Mouse (Mus musculus) forebrain, embryonic 12.5 days (tissue): ENCODE results near the gene Esrrg. TPM values are rescaled to one million over a fixed set of nuclear protein-coding genes. Genes with fewer than 3 reads are reported as not detected.
A peak's percentile ranks its signal among the peaks of the same experiment; 100 is the strongest.

Experiments
- ATAC-seq: fragments of 200-750 bp; cut with Nextera tagmentation; 2 replicates; pipeline ENCODE4 v1.8.0; 2017; ENCODE audit warnings: moderate TSS enrichment; ENCODE audit not compliant: low FRiP score
- H3K27ac ChIP-seq: fragments of 300-500 bp; sonication (generic); 2 replicates; pipeline ENCODE4 v1.5.1; 2016; ENCODE audit warnings: mild to moderate bottlenecking
- H3K27me3 ChIP-seq: fragments of 300-500 bp; sonication (generic); 2 replicates; pipeline ENCODE4 v1.6.1; 2016; ENCODE audit warnings: mild to moderate bottlenecking
- H3K36me3 ChIP-seq: fragments of 300-500 bp; sonication (generic); replicated peaks from 2 replicates; pipeline ENCODE4 v1.6.1; 2016; ENCODE audit warnings: mild to moderate bottlenecking
- H3K4me1 ChIP-seq: fragments of 300-500 bp; sonication (generic); 2 replicates; pipeline ENCODE4 v1.6.1; 2016
- H3K4me2 ChIP-seq: fragments of 300-500 bp; sonication (generic); 2 replicates; pipeline ENCODE4 v1.6.1; 2016; ENCODE audit warnings: mild to moderate bottlenecking, moderate library complexity
- H3K4me3 ChIP-seq: fragments of 300-500 bp; sonication (generic); replicated peaks from 2 replicates; pipeline ENCODE4 v1.5.1; 2016; ENCODE audit warnings: mild to moderate bottlenecking
- H3K9ac ChIP-seq: fragments of 300-500 bp; sonication (generic); 2 replicates; pipeline ENCODE4 v1.6.1; 2016; ENCODE audit warnings: mild to moderate bottlenecking
- H3K9me3 ChIP-seq: fragments of 300-500 bp; sonication (generic); 2 replicates; pipeline ENCODE4 v1.6.1; 2016
- WGBS: fragments of 180-500 bp; shearing (Covaris S2); methylation state at CpG from one replicate; pipeline ENCODE4 v1.1.7; 2016; 5-methylcytosine and 5-hydroxymethylcytosine counted together
- polyA plus RNA-seq: library from polyadenylated mRNA; unstranded; fragments of >200 nt; fragmentation: Nextera tagmentation; extraction: Ambion mirVana; gene quantifications from 2 replicates; pipeline ENCODE4 v1.2.1, GENCODE M21; 2016

The Esrrg gene
- polyA plus RNA-seq, 1 experiment from 2014 or later = 8.1 TPM

DNA sequence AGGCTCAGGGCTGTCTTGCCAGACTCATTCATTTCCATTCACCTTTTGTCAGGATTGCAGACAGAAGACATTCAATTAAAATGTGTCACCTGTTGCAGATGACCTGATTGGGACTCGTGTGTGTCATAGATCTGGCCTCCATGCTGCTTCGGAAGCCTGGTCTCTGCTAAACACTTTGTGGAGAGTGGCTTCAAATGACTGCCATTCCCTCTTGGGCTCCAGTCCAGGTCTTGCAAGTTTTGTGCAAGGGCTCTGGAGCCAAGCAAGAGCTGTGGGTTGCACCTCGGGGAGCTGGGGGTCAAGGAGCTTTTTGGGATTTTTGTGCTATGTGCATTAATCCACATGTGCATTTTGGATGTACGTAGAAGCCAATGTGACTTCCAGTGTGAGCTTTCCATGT lies 530.9 kb downstream of the Esrrg start:
- Histone ChIP-seq H3K9ac (no peak overlapping the region), H3K27ac (no peak overlapping the region), H3K27me3 (0 out of 2 replicates have a peak, but pooled peaks cover 2% of the 10 kb centered on the region), H3K9me3 (no peaks in the 10 kb centered on the region), H3K4me3 (no peak overlapping the region), H3K36me3 (no peaks in the 10 kb centered on the region), H3K4me1 (peaks cover 17% of the 10 kb centered on the region), H3K4me2 (no peak overlapping the region)
- ATAC-seq = peak; percentile 61; the same call in 1 of the 2 replicates
- 32% methylated on average over 4 of the region's 4 CpGs for WGBS

DNA sequence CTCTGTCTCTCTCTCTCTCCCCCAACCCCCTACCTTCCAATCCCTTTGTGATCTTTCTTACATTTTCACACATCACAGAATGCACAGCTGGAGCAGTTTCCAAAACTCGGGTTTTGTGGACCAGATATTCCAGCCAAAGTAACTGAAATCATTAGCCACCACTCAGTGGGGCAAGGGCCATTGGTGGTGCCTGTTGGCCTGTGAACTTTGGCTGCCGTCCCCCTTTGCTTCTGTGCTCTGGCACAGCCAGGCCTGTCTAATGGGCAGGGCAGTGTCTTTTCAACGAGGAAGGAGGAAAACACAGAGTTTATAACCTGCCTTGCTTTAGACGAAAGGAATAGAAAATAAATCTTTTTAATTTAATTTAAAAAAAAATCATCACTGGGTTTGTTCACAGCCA lies 531.6 kb downstream of the Esrrg start:
- H3K4me2 ChIP-seq = no peak overlapping the region

DNA sequence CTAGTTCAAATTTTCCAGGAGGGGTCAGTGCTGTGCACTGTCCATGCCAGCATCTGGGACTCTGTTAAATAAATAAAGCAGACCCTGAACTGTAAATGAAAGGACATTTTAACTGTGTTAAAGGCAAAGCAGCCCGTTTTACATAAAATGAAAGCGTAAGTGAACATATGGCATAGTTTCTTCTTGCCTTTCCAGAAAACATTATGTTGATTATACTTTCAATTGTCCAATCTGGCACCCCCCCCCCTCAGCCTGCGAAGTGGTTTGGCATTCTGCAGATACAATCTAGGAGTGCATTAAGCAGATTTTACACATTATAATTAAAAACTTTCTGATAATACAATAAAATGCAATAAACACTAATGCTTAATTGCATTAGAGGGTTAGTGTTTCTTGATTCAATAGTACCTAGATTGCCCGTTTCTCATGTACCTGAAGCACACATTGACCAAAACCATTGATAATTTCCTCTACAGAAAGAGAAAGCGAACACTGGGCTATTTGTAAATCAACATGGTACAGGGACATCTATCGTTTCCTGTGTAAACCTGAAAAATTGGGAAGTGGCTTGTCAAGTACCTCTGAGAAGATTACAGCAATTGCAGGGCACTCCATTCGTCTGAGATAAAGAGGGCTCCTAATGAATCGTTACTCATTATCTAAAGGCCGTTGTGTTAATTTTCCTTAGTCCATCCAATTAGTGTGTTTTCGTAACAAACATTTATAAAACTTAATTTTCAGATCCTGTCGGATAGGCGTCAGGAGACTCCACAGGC lies 539.0 kb downstream of the Esrrg start:
- WGBS = 42% methylated on average over 12 of the region's 12 CpGs
- ATAC-seq = no peak

More for the DNA sequence above, 531.6 kb downstream of the Esrrg start:
- WGBS = 63% methylated on average over 4 of the region's 4 CpGs
- Histone ChIP-seq H3K4me3 (no peak overlapping the region), H3K9ac (no peak overlapping the region), H3K27ac (no peak overlapping the region), H3K36me3 (no peaks in the 10 kb centered on the region), H3K4me1 (peaks cover 17% of the 10 kb centered on the region), H3K27me3 (0 out of 2 replicates have a peak, but pooled peaks cover 4% of the 10 kb centered on the region), H3K9me3 (no peaks in the 10 kb centered on the region)
- ATAC-seq = no peak

DNA sequence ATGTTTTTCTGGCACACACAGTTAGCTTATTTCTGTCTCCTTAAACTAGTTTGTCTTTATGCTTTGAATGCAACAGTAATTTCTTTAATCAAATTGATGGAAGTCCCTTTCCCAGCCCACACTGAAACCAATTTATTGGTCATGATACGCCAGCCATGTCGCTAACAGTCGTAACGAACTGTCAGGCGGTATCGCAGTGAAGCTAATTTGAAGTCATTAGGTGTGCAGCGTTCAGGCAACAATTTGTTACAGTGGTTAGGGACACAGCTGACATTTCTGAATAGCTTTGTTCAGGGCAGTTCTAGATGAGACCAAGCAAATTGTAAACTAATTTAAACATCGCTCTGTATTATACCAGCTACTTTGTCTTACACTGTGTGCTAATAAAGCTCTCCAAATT lies 542.5 kb downstream of the Esrrg start:
- ATAC-seq = no peak
- Histone ChIP-seq H3K9me3 (no peaks in the 10 kb centered on the region), H3K27me3 (peaks cover 20% of the 10 kb centered on the region), H3K27ac (no peak overlapping the region), H3K4me1 (peaks cover 19% of the 10 kb centered on the region), H3K9ac (no peak overlapping the region), H3K4me3 (no peak overlapping the region), H3K4me2 (no peak overlapping the region), H3K36me3 (no peaks in the 10 kb centered on the region)
- 58% methylated on average over 8 of the region's 8 CpGs for WGBS

More for the DNA sequence above, 539.0 kb downstream of the Esrrg start:
- no peak overlapping the region for H3K4me3 ChIP-seq
- no peaks in the 10 kb centered on the region for H3K36me3 ChIP-seq
- peaks cover 3% of the 10 kb centered on the region; the same call in 1 of the 2 replicates for H3K4me1 ChIP-seq
- no peak overlapping the region for H3K4me2 ChIP-seq
- H3K27me3 ChIP-seq = peaks cover 25% of the 10 kb centered on the region
- no peak overlapping the region for H3K9ac ChIP-seq
- H3K27ac ChIP-seq = no peak overlapping the region
- no peaks in the 10 kb centered on the region for H3K9me3 ChIP-seq

DNA sequence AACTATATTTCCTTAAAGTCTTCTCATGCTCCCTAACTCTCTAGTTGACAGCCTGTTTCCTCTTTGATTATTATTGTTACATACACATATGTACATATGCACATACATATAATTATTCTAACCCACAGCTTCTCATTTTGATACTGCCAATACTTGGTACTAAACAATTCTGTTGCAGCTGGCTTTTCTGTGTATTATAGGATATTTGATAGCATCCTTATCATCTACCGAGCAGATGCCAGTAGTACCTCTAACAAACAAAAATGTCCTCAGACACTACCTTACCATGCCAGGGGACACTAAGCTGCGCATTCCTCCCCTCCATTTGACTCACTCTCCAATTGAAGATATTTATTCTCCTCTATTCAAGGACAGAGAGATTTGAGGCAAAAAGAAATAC lies 543.4 kb downstream of the Esrrg start:
- WGBS = 96% methylated on average over 2 of the region's 2 CpGs
- no peak overlapping the region for H3K4me3 ChIP-seq
- H3K4me2 ChIP-seq = no peak overlapping the region
- peaks cover 19% of the 10 kb centered on the region for H3K4me1 ChIP-seq
- H3K27ac ChIP-seq = no peak overlapping the region
- ATAC-seq = no peak
- no peaks in the 10 kb centered on the region for H3K9me3 ChIP-seq
- peaks cover 17% of the 10 kb centered on the region for H3K27me3 ChIP-seq
- no peaks in the 10 kb centered on the region for H3K36me3 ChIP-seq
- no peak overlapping the region for H3K9ac ChIP-seq

DNA sequence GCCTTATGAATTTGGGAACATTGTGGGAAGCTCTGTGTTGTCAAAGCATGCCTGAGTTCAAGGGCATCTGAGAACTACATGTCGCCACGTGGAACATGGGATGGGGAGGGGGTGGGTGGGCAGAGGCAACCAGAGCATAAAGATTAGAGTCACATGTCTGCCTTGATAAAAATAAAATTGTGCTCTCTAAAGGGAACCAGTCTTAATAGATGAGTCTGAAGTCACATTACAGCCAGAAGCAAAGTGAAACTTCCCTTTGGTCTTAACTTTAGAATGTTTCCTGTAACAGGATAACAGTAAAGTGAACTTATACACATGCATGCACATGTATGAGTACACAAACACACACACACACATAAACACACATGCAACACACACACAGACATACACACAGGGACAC lies 545.1 kb downstream of the Esrrg start:
- Histone ChIP-seq H3K4me1 (peaks cover 15% of the 10 kb centered on the region), H3K36me3 (no peaks in the 10 kb centered on the region), H3K4me2 (no peak overlapping the region), H3K4me3 (no peak overlapping the region), H3K27ac (0 out of 2 replicates have a peak overlapping the region, but pooled peaks have one; percentile 25), H3K27me3 (peaks cover 17% of the 10 kb centered on the region), H3K9me3 (no peaks in the 10 kb centered on the region), H3K9ac (no peak overlapping the region)
- 74% methylated on average over 2 of the region's 2 CpGs for WGBS
- ATAC-seq = no peak

DNA sequence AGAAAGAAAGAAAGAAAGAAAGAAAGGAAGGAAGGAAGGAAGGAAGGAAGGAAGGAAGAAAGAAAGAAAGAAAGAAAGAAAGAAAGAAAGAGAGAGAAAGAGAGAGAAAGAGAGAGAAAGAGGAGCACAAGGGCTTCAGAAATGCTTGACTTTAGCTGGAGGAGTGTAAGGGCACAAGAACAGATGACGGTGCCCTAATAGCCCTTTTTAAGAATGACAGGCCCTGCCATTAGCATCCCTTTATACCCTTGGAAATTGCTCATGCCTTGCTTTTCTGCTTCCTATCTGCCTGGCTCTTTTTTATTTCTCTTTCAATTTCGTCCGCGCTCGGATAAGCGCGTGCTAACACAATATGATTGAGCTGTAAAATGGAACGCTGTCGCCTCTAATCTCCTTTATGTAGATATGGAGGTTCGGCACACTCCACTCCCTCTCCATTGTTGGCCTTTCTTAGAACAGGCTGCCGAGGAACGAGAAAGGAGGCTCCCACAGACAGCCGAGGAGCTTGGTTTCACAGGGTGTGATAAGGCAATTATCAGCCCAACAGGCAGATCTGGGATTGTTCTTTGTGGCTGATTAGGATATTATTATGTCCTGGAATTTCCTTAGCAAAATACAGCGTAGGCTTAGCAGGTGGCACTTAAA lies 546.0 kb downstream of the Esrrg start:
- 6% methylated on average over 14 of the region's 14 CpGs for WGBS
- H3K27me3 ChIP-seq = peaks cover 11% of the 10 kb centered on the region
- ATAC-seq = peak; percentile 74

DNA sequence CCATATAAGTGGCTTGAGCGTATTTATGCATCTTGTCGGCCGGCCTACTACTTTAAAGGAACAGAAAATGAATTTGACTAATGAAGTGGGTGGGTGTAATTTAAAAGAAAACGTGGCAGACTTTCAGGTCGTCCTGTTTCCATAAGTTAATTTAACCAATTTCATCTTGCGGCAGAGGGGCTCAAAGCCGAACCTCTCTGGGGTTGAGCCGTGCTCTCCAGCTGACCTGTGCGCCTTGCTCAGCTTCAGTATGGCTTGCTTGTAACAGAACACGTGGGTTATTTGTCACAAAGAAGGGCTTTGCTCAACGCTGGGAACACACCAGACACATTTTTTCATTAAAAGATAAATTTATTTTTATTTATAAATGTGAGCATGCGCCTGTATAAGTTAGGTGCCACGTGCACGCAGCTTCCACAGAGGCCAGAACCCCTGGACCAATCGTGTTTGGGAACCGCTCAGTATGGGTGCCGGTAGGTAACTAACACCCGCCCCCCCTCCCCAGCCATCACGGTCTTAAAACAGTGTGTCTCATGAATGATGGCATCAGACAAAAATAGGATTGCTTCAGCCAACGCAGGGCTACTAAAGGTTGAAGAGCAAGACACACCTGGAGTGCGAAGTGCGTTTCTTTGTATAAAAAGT lies 546.7 kb downstream of the Esrrg start:
- peak overlapping the region; percentile 22 for H3K4me3 ChIP-seq
- H3K9ac ChIP-seq = no peak overlapping the region
- H3K36me3 ChIP-seq = no peaks in the 10 kb centered on the region
- peak overlapping the region; percentile 46 for H3K4me2 ChIP-seq
- H3K9me3 ChIP-seq = no peaks in the 10 kb centered on the region
- ATAC-seq = peak; percentile 61
- H3K4me1 ChIP-seq = peaks cover 15% of the 10 kb centered on the region
- 49% methylated on average over 22 of the region's 22 CpGs for WGBS
- peaks cover 5% of the 10 kb centered on the region for H3K27me3 ChIP-seq
- H3K27ac ChIP-seq = peak overlapping the region; percentile 63; the same call in 1 of the 2 replicates

More for the DNA sequence above, 546.0 kb downstream of the Esrrg start:
- no peak overlapping the region for H3K9ac ChIP-seq
- H3K9me3 ChIP-seq = no peaks in the 10 kb centered on the region
- H3K4me1 ChIP-seq = peaks cover 15% of the 10 kb centered on the region
- peak overlapping the region; percentile 63; the same call in 1 of the 2 replicates for H3K27ac ChIP-seq
- H3K36me3 ChIP-seq = no peaks in the 10 kb centered on the region
- H3K4me2 ChIP-seq = peak overlapping the region; percentile 46
- peak overlapping the region; percentile 22 for H3K4me3 ChIP-seq

DNA sequence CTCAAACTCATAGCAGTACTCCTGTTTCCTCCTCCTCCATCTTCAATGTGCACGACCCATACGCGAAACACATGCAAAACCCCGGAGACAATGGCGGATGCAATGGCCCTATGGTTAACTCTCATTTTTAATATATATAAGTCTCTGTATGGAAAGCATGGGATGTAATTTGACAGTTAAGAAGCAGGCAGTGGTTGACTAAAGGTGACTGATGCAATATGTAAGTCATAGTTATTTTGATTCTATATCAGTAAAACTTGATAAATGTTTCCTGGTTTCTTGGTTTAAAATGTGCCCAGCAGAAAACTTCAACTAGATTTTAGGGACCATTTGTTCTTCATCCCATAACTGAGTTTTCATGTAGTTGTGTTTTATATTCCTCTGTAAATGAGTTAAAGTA lies 547.9 kb downstream of the Esrrg start:
- Histone ChIP-seq H3K27ac (no peak overlapping the region), H3K9me3 (no peaks in the 10 kb centered on the region)
- 96% methylated on average over 5 of the region's 5 CpGs for WGBS

DNA sequence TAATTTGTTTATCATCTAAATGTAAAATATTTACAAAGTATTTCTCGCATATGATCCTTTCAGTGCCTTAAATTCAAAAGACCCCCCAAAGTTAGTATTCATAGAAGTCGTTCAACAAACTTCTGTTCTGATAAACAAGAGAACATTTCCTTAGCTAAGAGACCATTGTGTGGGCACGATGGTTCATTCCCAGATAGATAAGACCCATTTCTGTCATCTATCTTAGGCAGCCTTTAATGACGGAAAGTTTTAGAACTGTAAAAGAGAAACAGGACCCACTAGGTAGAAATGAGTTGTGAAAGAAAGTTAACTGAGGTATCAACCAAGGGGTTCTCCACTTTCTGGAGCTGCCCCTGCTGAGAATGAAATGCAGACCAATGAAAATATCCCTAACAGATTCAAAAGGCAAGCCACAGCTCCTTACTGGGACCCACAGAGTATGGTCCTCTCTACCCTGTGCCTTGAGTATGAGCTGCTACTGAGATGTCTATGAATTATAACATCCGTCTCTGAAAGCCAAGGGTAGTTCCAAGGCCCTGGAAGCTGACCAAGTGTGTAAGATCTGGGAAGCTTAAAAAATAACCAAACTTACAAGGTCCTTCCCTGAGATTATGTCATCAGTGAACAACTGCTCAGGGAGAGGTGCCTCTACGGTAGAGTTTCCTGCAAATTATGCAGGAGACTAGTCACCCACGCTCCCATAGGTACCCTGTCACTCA lies 548.8 kb downstream of the Esrrg start:
- no peak overlapping the region for H3K4me3 ChIP-seq
- H3K27me3 ChIP-seq = peaks cover 1% of the 10 kb centered on the region; the same call in 1 of the 2 replicates
- no peak overlapping the region for H3K9ac ChIP-seq
- ATAC-seq = no peak
- H3K4me2 ChIP-seq = no peak overlapping the region
- H3K36me3 ChIP-seq = no peaks in the 10 kb centered on the region
- WGBS = 90% methylated on average over 7 of the region's 7 CpGs
- H3K9me3 ChIP-seq = no peaks in the 10 kb centered on the region
- H3K27ac ChIP-seq = no peak overlapping the region
- peaks cover 15% of the 10 kb centered on the region for H3K4me1 ChIP-seq

More for the DNA sequence above, 547.9 kb downstream of the Esrrg start:
- no peak overlapping the region for H3K9ac ChIP-seq
- H3K4me1 ChIP-seq = peaks cover 15% of the 10 kb centered on the region
- peaks cover 5% of the 10 kb centered on the region; the same call in 1 of the 2 replicates for H3K27me3 ChIP-seq
- no peak for ATAC-seq
- H3K4me2 ChIP-seq = no peak overlapping the region
- H3K4me3 ChIP-seq = no peak overlapping the region
- H3K36me3 ChIP-seq = no peaks in the 10 kb centered on the region

DNA sequence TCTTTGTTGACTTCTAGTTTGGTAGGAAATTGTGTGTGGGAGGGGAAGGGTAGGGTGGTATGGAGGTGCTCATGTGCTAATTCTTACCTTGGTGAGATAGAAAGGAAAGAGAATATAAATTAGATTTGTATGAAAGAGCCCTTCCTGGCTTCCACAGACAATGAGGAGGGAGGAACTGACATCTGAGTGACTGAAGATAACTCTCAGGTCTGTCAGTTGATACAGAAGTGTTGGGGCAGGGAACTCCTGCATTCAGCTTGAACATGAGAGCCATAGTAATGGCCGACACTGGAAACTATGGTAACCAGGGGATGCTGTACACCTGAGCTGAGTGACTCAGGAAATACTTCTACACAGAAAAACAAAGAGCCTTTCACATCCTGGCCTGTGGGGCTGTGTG lies 550.1 kb downstream of the Esrrg start:
- whole genome bisulfite sequencing = 88% methylated on average over 1 of the region's 1 CpGs
- H3K4me3 ChIP-seq = no peak overlapping the region
- H3K27ac ChIP-seq = no peak overlapping the region
- no peak overlapping the region for H3K4me2 ChIP-seq
- H3K4me1 ChIP-seq = peaks cover 15% of the 10 kb centered on the region
- no peak for ATAC-seq
- no peak overlapping the region for H3K9ac ChIP-seq
- no peaks in the 10 kb centered on the region for H3K9me3 ChIP-seq
- H3K27me3 ChIP-seq = no peaks in the 10 kb centered on the region
- no peaks in the 10 kb centered on the region for H3K36me3 ChIP-seq

DNA sequence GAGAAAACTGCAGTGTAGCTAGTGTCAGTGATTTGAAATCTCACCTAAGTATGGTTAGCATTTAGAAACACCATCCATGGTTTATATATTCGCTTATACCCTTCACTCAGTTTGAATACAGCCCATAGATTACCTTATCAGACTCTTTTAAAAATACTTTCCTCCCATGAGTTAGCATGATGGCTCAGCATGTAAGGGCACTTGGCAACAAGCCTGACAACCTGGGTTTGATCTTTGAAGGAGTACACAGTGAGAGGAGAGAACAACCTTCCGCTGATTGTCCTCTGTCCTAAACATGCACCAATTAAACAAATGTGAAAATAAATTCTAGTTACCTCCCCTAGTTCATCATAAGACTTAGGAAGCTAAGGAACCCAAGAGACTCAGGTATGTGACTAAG lies 550.5 kb downstream of the Esrrg start:
- H3K9me3 ChIP-seq = no peaks in the 10 kb centered on the region
- H3K9ac ChIP-seq = no peak overlapping the region
- H3K4me1 ChIP-seq = peaks cover 12% of the 10 kb centered on the region
- H3K36me3 ChIP-seq = no peaks in the 10 kb centered on the region
- H3K27ac ChIP-seq = no peak overlapping the region
- H3K27me3 ChIP-seq = no peaks in the 10 kb centered on the region
- ATAC-seq = no peak
- H3K4me2 ChIP-seq = no peak overlapping the region
- H3K4me3 ChIP-seq = no peak overlapping the region
- 93% methylated on average over 2 of the region's 2 CpGs for WGBS
